Mouse (Mus musculus) left cerebral cortex, postnatal 25 days (tissue): Measurements from ENCODE around the gene Pomgnt1. TPM values are rescaled to one million over a fixed set of nuclear protein-coding genes. Genes with fewer than 3 reads are reported as not detected.
A peak's percentile ranks its signal among the peaks of the same experiment; 100 is the strongest.

Source experiments
- DNase-seq, 2 experiments: peaks; one replicate each; pipeline ENCODE4 v3.0.0; 2022; ENCODE audit warnings: low spot score in 2 of 2, mixed read lengths in 1 of 2
- intact Hi-C: fragments of 180-260 bp; cut with DNase I; formaldehyde crosslinking; loops from one replicate; pipeline ENCODE4 v1.15.1; 2025
- total RNA-seq, 2 experiments: library from RNA; stranded (reverse); gene quantifications; 2 replicates each; pipeline ENCODE4 v1.2.3; 2021

The Pomgnt1 gene
- total RNA-seq, 2 experiments from 2014 or later = 73.5 to 77.6 TPM

DNA sequence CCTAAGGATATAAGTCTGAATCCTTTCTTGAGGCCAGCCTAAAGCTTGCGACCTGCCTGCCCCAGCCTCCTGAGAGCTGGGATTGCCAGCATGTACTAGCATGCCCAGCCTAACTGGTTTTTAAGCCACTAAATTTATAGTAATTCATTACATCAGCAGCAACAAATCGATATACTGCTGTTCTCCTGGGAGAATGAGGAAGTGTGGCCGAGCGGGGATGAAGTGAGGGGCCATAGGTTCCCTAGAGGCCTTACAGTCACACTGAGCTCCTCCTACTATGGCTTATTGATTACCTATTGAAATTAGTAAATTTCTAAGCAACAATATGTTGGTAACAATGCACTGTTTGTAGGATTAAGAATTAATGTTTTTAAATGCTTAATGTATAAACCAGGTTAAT lies 9.5 kb downstream of the Pomgnt1 start:
- intact Hi-C loops = no loop called here

DNA sequence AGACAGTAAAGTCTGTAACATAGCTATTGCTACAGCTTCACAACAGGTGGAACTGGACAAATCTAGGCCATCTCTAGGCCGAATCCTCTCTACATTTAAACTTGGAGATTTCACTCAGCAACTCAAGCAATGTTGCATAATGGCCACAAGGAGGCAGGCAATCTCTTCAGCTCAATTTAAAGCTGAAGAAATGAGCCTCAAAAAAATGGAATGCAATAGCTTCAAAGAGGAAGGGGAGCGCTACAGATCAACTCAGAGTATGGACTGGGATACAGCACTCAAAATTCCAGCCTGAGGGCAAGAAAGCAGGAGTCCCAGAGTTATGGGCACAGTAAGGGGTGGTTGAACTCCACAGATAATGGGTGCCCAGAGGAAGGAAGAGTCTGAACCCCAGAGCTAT lies 11.3 kb downstream of the Pomgnt1 start:
- DNase-seq = peak in 1 of 2 experiments; percentile 42
- intact Hi-C loops = no loop called here

More for the DNA sequence above, 9.5 kb downstream of the Pomgnt1 start:
- DNase-seq = no peak

DNA sequence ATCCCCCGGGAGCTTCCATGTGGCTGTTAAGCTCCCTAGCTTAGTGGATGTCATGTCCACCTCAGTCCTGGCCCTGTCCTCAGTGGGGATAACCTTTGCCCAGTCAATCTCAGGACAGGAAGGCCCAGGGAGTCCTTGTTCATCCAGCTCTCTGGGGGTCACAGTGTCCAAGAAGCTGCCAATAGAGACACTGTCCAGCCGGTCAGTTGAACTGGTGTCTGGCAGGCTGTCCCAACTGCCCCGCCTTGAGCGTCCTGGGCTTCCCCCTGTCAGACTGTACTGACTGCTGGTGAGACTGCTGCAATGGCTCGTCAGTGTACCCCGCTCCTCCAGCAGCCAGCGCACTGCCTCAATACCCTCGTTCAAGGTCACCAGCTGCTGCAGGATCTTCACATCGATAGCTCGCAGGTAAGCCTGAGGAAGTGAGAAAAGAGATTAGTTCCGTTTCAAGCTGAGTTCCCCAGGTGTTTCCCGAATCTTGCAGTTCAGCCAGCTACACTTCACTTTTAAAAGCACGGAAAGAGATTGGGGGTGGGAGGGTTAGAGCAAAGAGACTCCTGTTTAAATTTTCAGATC lies 13.9 kb downstream of the Pomgnt1 start:
- intact Hi-C loops = no loop called here
- DNase-seq = no peak

DNA sequence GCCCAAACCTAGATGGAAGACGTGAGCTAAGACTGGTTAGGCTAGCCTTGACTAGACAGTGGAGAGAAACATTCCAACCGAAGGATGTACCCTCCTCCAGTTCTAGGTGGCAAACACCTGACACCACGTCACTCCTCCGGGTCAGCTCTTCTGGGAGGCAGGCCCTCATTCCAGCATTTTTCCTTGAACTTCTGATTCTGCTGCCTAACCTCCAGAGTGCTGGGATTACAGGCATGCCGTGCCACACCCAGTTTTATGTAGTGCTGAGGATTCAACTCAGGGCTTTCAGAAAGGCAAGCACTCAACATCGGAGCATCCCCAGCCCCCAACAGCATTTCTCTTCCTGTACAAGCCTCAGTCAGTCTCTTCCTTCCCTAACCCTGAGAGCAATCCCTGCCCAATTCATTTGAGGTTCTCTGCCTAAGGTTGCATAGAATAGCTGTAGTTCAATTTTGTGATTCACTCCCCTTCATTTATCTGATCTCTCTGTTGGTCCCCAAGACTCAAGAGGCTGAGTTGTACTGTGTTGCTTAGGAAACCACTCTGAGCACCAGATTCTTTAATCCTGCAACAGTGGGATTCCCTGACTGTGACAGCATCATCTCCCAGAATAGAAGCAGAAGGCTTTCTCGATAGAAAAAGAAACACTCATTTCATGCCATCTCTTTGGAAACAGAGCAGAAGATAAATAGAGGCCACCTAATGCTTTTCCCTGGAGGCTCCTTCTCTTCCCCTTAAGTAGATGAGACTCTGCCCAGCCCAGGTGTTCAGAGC lies 17.3 kb downstream of the Pomgnt1 start:
- intact Hi-C loops = no loop called here

DNA sequence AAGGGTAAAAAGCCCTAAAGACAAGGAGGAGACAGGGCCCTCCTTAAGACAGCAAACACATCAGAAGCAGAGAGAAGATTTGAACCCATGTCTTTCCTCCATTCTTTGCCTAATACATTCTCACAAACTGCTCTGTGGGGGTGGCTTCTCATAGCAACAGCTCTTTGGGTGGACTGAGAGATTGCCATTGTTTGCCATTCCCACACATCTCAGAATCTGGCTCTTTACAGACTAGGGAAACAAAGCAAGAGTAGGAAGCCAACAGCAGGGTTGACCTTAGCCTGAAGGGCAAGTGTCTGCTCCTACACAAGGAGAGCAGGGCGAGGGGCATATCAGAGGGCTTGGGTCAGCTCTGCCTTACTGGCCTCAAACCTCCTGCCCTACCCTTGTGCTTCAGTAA lies 18.1 kb downstream of the Pomgnt1 start:
- intact Hi-C loops = no loop called here
- no peak for DNase-seq

More for the DNA sequence above, 17.3 kb downstream of the Pomgnt1 start:
- peak; percentile 42 to 82 for DNase-seq

DNA sequence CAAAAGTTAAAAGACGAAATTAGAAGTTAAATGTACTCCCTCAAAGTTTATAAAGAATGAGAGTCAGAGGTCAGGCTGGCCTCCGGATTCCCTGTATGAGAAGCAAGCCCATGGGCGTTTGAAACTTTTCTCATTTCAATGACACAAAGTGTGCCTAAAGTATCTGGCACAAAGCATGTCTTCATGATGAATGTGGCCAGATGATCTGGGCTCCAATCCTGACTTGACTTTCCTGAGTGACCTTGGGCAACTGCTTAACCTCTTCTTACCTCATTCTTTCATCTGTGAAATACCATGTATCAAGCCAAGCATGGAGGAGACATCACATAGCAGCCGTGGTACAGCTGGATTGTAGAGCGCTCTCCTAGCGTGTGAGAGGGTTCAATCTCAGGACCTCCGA lies 18.6 kb downstream of the Pomgnt1 start:
- no peak for DNase-seq
- intact Hi-C loops = no loop called here

DNA sequence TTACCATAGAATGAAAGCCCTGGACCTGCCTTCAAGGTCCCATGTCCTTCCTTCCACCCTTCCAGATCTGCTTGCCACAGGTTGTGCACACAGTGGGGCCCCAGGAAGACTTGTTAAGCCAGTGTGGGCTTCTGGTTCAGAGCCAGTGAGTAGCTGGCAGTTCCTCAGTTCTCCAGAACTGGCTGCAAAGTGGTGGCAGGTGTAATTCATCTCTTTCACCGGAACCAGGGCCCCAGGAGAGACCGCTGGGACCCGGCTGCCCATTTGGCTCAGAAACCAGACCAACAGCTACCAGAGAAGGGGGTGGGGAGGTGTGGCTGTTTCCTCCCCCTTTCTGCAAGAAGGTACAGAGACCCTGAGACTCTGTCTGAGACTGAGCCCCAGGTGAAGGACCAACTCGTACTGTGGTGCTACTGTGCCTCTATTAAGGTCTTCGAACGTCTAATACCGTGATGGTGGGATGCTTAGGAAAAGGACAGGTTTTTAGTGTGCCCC lies 19.7 kb downstream of the Pomgnt1 start:
- no peak for DNase-seq
- intact Hi-C loops = no loop called here

DNA sequence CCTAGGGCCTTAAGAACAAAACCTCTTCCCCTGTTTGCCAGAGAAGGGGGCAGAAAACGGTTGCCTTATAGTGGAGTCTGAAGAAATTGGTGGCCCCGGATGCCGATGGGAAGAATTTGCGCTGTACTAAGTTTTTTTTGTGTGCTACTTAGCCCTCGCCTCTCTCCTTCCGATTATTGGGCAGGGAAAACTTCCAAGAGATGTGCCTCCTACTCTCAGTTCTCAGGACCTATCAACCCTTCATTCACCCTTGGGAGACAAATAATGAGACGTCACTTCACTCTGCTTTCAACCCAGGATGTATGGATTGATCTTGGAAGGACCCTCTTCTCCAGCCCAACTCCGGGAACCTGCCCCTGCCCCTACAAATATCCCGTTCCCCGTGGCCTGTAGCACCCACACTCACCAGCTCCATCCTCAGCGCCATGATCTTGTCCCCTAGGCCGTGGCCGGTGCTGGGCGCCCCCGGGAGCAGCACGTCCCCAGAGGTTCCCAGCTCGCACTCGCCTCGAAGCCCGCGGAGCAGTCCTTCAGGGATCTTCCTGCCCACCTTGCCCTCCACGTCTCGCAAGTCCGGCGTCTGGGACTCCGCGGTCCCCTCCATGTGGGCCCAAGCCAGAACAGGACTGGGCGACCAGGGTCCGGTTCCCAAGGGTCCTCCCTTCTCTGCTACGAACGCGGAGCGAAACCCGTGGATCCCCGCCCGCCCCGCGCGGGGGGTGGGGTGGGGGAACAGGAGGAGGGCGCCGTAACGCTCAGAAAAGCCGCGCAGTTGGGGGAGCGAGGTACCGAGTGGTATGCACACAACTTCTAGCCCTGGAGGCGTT lies 20.5 kb downstream of the Pomgnt1 start:
- peak; percentile 70 to 73 for DNase-seq
- intact Hi-C loops = no loop called here

DNA sequence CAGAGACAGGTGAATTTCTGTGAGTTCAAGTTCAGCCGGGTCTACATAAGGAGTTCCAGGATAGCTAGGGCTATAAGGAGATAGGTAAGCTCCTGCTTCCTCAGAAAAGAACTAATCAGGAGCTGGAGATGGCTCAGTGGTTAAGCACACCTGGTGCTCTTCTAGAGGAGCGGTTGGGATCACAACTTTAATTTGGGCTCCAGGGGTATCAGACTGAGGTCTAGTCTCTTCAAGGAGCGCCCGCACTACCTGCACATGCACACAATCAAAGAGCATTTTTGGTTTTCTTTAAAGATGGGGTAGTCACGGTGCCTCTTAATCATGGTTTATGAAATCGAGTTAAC lies 26.1 kb downstream of the Pomgnt1 start:
- intact Hi-C loops = no loop called here
- DNase-seq = peak in 1 of 2 experiments; percentile 36

DNA sequence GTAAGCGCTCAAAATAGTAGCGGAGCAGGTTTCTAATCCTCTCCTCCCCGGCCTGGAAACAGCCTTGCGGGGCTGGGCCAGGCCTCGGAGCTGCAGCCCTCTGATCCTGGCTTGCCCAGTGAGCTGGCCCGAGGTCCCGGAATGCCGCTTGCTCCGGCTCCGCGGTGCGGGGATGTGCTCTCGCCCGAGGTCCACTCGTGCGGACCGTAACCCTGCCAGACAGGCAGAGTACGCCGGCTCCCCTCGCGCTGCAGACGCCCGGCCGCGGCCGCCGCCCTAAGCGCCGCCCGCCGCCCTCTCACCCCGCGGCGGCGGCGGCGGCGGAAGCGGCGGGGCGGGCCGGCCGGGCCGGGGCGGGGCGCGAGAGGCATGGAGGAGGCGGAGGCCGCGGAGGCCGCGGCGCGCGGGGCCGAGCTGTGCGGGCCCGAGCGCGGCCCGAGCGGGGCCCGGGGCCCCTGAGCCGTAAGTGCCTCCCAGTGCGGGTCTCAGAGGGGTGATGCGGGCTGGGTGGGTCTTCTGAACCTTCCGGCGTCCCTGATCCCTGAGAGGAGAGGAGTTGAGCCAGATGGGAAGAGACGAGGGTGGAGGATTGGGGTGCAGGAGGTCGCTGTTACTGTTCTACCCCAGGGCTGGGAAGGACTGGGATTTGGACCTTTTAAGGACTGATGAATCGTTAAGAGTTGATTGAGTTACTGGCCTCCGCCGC lies 26.7 kb downstream of the Pomgnt1 start:
- intact Hi-C loops = no loop called here
- DNase-seq = peak in 1 of 2 experiments; percentile 56

DNA sequence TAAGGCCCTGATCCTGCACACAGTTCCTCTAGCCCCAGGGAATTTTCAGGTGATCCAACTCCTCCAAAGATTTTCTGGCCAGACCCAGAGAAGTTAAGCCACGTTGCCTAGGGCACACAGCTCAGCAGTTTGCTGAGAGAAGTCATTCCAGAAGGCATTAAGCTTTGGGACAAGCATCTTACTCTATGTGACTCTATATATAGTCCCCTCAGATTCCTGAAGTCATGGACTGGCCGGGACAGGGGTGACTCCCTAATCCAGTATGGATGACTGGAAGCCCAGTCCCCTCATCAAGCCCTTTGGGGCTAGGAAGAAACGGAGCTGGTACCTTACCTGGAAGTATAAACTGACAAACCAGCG lies 27.2 kb downstream of the Pomgnt1 start:
- intact Hi-C loops = no loop called here

DNA sequence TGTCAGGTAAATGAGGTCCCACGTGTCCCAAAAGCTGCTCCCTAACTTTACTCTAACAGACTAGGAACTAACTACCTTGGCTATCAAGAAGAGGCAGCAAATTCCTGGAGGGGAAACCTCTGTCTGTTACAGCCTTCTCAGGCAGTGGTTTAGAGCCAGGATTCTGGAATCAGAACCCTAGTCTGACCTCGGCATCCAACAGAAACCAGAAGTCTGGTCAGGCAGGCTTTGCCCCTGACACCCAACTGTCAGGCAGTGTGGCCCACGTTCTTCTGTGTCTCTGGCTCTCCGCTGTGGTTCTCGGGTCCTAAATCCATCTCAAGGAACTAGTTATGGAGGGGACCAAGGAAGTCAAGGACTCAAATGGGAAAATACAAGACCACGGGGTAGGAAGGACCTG lies 27.6 kb downstream of the Pomgnt1 start, which contains the start of gene Lurap1:
TSS of gene Lurap1 (minus strand) at position 101 of the 400 bp plus-strand sequence.
- intact Hi-C loops = no loop called here
- no peak for DNase-seq

More for the DNA sequence above, 27.2 kb downstream of the Pomgnt1 start:
- no peak for DNase-seq

DNA sequence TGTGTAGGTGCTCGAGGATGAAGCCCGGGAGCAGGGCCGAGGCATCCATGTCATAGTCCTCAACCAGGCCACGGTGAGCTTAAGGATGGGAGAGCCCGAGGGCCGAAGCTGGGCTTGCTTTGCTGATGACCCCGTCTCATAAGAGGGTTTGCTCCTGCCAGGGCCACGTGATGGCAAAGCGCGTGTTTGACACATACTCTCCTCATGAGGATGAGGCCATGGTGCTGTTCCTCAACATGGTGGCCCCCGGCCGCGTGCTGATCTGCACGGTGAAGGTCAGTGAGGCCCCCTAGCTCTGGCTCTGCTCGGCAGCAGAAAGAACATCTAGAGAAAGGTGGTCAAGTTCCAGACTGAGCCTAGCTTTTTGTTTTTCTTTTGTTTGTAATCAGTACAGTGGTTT lies 29.1 kb downstream of the Pomgnt1 start:
- no peak for DNase-seq
- intact Hi-C loops = no loop called here

DNA sequence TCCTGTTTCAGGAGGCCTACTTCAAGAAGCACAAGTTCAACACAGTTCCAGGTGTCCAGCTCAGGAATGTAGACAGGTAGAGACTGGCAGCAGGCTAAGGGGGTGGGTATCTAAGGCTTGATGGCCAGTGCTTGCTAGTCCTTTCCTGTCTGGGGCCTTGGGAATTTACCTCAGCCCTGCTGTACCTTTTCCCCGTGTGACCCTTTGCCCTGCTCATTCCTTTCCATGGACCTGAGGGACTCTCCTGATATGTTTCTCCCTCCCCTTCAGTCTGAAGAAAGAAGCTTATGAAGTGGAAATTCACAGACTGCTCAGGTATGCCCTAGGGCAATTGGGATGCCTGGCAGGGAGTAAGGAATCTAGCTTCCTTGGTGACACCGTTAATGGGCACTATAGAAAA lies 34.2 kb downstream of the Pomgnt1 start:
- intact Hi-C loops = no loop called here
- DNase-seq = no peak

DNA sequence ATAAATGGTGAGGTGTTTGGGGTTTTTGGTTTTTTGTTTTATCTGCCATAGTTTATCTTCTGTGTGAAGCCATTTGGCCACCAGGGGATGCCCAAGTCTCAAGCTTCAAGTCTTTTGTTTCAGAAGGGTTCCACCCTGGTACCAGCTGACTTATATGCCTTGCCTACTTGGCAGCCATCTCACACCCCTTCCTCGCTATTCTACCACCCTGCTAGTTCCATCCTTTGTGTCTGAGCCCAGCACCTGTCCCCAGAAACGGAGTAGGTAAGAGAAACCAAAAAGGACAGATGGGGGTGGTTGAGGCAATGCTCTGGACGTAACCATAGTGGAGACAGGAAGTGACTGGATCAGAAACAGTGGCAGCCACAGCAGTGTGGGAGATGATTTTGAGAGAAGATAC lies 36.3 kb downstream of the Pomgnt1 start:
- DNase-seq = peak in 1 of 2 experiments; percentile 78
- intact Hi-C loops = loop anchor here (1.0 to 10.0 kb wide), 5 partner anchors 16 to 455 kb away; partner anchors contain the start of genes Gpbp1l1, Pik3r3 and Tmem69

DNA sequence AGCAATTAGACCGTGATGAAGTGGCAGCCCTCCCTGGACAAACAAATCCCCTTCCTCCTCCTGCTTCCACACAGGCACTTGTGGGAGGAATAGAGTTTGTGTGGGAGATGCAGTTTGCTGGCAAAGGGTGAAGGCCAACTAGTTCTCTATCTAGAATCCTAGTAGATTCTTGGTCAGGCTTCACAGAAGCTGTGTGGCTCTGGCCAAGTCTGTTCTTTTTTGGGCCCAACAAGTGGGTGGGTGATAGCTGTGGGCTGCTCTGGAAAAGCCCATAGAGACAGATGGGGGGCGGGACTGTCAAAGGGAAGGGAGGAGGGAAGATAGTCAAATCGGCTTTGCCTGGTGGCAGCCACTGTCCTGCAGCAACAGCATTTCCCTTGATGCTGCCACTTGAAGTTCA lies 37.1 kb downstream of the Pomgnt1 start:
- intact Hi-C loops = loop anchor here (1.0 to 10.0 kb wide), 5 partner anchors 16 to 454 kb away; partner anchors contain the start of genes Gpbp1l1, Pik3r3 and Tmem69
- peak; percentile 69 to 97 for DNase-seq

DNA sequence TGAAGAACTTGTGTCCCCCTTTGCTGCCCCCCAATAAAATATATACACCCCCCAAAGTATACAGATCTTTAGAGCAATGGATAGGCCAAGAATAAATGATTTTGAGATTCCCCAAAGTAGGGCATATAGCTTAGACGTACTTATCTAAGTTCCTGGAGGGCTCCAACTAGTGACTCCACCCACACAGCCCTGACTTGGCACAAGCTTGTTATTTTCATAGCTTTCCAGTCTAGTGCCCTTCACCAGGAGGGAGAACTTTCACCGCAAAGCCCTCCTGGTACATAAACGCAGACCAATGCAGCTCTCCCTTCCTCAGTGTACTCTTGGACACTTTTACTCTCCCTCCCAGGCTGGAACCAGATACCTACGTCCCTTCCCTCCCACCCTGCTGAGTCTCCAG lies 38.5 kb downstream of the Pomgnt1 start:
- no peak for DNase-seq
- intact Hi-C loops = loop anchor here (5.0 to 10.0 kb wide), 3 partner anchors 240 to 453 kb away; partner anchors contain the start of genes Gpbp1l1 and Tmem69

DNA sequence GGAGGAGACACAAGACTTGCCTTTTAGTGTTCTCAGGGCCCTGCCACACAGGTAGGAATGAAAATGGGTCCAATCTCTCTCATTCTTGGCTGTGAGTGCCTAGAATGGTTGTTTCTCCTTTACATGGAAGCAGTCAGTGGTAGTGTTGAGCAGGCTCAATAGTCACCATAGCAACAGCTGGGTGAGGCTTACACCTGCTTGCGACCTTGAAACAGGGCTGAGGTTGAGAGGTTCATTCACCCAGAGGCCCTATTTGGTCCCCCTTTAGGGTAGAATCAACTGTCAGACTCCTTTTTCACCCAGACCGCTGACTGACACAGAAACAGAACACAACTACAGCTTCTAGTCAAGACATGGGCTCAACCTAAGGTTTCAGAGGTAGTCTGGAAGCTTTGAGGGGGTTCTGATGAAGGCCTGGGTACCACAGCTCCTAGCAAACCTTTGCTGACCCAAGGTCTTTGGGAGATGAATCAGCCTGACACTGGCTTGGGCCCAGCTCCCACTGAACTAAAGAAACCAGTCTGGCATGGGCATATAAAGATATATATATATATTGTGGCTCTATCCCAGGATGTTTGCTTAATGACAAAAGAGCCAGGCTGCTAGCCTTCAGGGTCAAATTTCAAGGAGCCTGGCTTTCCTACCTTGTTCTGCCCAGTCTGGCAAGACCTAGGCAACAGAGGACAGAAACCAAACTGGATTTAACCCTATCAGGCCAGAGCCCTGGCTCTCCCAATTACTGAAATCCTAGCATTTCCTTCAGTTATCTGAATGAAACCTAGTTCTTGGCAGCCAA lies 41.3 kb downstream of the Pomgnt1 start:
- intact Hi-C loops = loop anchor here (5.0 to 10.0 kb wide), 3 partner anchors 237 to 450 kb away; partner anchors contain the start of genes Gpbp1l1 and Tmem69

More for the DNA sequence above, 41.3 kb downstream of the Pomgnt1 start:
- no peak for DNase-seq
